Mouse (Mus musculus): Measurements from ENCODE around the gene Acta2.
A peak's percentile ranks its signal among the peaks of the same experiment; 100 is the strongest.

Gene Acta2

DNA sequence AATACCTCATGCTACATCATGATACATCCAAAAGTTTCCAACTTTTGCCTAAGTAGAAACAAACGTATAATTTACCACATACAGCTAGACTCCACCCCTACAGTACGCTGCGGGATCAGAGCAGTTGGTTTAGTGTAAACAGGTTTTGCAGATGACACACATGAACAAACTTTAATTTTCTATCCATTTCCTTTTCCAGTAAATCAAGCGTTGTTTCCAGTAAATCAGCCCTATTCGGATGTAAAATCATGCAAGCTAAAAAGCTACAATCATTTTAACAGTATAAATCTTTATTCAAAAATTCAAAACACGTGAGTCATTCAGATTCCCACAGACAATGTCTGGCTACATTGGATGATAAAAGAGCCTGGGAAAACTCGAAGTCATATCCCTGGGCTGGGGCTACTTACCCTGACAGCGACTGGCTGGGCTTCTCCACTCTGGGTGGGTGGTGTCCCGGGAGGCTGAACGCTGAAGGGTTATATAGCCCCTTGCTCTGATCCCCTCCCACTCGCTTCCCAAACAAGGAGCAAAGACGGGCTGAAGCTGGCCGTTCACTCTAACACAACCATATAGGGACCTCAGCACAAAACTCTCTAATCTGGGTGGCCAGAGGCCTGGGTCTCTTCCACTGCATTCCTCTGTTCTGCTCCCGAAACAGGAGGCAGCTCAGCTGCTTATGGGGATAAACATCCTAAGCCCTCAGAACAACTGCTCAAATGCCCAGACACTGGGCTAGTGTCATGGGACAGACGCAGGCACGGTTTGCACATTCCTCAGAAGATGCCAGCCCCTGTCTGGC is at the start of gene Acta2:
Gene Acta2, minus strand, starts transcription at position 711 of the 802 bp plus-strand sequence.
- DNase-seq (ENCODE audit: low read depth, low spot score): no peak

GRCm38 (mm10) chr19:34304917-34305316 is 49.5 kb upstream of the Acta2 start:
- DNase-seq (ENCODE audit: low read depth, low spot score): no peak

DNA sequence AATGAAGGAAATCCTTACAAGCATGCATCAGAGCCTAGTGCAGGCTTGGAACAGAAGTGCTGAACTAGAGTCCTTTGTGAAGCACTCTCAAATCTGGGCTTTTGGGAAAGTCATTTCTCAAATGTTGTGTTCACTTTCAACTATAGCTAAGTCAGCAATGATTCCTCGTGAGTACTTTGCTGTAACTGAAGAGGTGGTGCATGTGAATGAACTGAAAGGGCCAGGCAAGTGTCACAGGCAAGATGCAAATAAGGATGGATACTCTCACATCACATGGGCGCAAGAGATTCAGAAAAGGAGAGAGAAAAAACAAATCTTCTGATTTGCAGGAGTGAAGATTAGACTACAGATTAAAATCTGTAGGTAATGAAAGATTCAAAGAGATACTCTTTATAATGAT is 45.0 kb upstream of the Acta2 start:
- DNase-seq (ENCODE audit: low read depth, low spot score): no peak

- DNase-seq (ENCODE audit: low read depth, low spot score): no peak
Measured at GRCm38 (mm10) chr19:34299229-34299628, 43.8 kb upstream of the Acta2 start.

DNA sequence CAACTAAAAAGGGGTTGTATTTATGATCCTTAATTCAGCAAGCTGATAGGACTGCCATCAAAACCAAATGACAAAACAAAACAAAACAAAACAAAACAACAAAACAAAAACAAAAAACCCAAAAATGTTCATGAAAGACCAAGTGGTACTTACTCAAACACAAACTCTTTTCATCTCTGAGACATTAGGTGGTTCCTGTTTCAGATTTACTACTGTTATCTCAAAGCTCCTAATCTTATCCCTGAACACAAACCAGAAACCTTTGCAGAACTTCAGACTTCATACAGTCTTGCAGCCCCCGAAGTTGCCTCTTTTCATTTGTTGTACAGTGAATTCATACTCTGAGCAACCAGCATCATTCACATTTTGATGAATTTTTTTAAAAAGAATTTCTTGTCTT is 43.1 kb upstream of the Acta2 start:
- DNase-seq (ENCODE audit: low read depth, low spot score): no peak

DNA sequence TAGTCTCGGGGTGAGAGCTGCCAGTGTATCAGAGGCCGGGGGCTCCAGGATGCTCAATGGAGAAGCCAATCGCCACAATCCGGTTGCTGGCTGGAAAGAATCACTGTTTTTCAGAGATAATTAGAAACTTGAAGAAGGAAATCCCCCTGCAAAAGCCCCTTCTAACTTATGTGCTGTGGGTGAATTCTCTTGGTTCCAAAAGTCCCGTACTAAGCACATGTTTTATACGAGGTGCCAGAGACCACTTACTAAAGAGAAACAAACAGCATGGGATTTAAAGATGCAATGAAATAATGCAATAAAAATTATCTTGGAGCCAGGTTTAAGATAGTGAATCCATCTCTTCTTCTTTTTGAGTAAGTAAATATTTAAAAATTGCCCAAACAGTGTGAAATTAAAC is 40.1 kb upstream of the Acta2 start:
- DNase-seq (ENCODE audit: low read depth, low spot score): no peak

GRCm38 (mm10) chr19:34293376-34293947 is 38.1 kb upstream of the Acta2 start:
- DNase-seq (ENCODE audit: low read depth, low spot score): no peak

DNA sequence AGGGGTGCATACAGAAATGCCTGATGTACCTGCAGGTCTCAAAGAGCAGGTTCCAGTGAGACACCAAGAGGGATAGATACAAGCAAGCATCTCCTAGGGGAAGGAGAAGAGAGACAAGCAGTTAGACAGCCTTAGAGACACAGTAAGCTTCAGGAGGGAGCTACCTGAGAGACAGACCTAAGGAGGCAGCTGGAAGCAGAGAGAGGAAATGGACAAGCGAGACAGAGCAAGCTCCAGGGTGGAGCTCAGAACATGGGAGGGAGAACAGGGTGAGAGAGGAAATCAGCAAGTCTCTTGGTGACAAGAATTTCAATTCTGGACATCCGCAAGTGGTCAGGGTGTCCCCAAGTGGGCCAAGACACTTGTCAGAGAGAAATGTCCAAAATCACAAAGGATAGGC is 37.3 kb upstream of the Acta2 start:
- DNase-seq (ENCODE audit: low read depth, low spot score): no peak

- no peak for DNase-seq (ENCODE audit: low read depth, low spot score)
Measured at GRCm38 (mm10) chr19:34291956-34292355, 36.6 kb upstream of the Acta2 start.

- no peak for DNase-seq (ENCODE audit: low read depth, low spot score)
Measured at GRCm38 (mm10) chr19:34291379-34291778, 36.0 kb upstream of the Acta2 start.

GRCm38 (mm10) chr19:34290872-34291341 is 35.5 kb upstream of the Acta2 start:
- no peak for DNase-seq (ENCODE audit: low read depth, low spot score)

- peak; percentile 9 for DNase-seq (ENCODE audit: low read depth, low spot score)
Measured at GRCm38 (mm10) chr19:34289948-34290789, 34.8 kb upstream of the Acta2 start, which contains the start of gene Fas. Gene Fas, plus strand, starts transcription at chr19:34290666.

DNA sequence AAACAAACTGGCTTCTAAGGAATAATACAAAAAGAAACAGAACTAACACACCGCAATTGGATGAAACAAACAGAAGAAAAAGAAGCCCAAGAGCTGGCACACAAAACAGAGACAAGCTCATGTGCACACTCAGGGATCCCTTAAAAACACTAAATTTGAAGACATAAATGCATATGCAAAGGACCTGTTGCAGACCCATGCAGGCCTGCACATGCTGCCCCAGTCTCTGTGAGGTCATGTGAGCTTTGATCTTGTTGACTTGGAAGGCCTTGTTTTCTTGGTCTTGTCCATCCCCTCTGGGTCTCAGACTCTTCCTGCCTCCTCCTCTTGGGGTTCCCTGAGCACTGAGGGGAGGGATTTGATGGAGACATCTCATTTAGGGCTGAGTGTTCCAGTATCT is 33.3 kb upstream of the Acta2 start:
- no peak for DNase-seq (ENCODE audit: low read depth, low spot score)

- DNase-seq (ENCODE audit: low read depth, low spot score): no peak
Measured at GRCm38 (mm10) chr19:34287656-34288415, 32.4 kb upstream of the Acta2 start.

DNA sequence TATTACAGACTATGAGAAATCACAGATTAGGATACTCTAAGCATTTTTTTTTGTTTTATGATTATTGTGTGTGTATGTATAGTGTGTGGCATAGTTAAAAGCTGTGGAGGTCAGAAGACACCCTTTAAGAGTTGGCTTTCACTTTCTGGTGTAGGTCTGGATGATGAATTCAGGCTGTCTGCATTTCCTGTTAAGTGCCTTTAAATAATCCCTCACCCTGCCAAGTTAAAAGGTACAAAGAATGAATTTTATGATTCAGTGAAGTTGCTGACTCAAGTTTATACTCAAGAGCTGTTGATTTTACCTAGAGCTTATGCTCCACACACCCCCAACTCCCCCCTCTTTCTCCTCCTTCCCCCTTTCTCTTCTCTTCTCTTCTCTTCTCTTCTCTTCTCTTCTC is 31.8 kb upstream of the Acta2 start:
- DNase-seq (ENCODE audit: low read depth, low spot score): no peak

DNA sequence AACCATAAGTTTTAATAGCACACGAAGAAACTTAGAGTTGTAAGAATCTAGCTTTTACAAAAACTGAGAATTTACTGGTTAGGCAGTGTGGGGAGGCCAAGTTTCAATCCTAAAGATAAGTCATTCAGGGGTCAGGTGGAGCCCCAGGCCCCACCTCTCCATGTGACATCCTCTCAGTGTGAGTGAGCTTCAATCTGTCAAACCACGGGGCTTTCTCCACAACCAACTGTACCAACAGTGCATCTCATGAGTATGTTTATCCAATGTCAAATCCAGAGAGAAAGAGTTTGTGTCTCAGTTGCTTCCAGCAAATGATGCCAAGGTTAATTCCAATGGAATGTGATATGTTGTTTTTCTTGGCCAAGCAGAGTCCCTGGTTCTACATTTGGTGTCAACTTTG is 29.4 kb upstream of the Acta2 start:
- no peak for DNase-seq (ENCODE audit: low read depth, low spot score)

GRCm38 (mm10) chr19:34284383-34284782 is 29.0 kb upstream of the Acta2 start:
- no peak for DNase-seq (ENCODE audit: low read depth, low spot score)

- no peak for DNase-seq (ENCODE audit: low read depth, low spot score)
Measured at GRCm38 (mm10) chr19:34283614-34284013, 28.2 kb upstream of the Acta2 start.

GRCm38 (mm10) chr19:34278078-34278477 is 22.7 kb upstream of the Acta2 start:
- no peak for DNase-seq (ENCODE audit: low read depth, low spot score)

DNA sequence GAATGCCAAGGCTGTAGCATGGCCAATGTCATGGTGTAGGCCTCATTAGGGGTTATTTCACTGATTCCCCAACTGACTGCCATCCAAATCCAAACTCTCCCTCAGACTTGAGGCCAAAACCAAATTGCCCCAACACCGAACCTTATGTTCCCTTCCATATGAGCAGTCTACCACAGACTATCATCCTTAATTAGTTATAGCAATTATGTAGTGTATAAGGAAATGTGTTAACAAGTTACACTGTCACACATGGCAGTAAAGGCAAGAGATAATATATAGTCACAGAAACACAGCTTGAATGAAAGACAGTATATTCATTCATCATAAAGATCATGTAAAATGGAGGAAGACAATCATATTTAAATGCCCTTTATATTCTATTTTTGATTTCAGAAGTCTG is 17.7 kb upstream of the Acta2 start:
- no peak for DNase-seq (ENCODE audit: low read depth, low spot score)

- DNase-seq (ENCODE audit: low read depth, low spot score): no peak
Measured at GRCm38 (mm10) chr19:34270824-34271464, 15.6 kb upstream of the Acta2 start.
